9 mouse cellular contexts compared by ENCODE assay signal in genomic region chr14:54192462-54192847, GRCm38 (mm10).
DNase-seq lines count a peak whose midpoint lies in the region; ATAC-seq and TF ChIP-seq lines count a peak whose summit lies in the region.
"Had no signal": no experiment of that assay in that cellular context is flagged by ENCODE, and none has a peak within 500 bp of the region (broad histone marks: within the 10 kb centered on the region; RNA-seq: fewer than 3 reads in every experiment).

No protein-coding gene starts in this region.

- no peak overlapping the region for H3K4me2 ChIP-seq in hindbrain, postnatal 0 days (ENCODE audit: low read depth, low read length)
- no peak overlapping the region for H3K4me2 ChIP-seq in hindbrain, embryonic 11.5 days (replicated peaks; ENCODE audit: low read depth, low read length)

- no peaks in the 10 kb centered on the region for H3K9me3 ChIP-seq in hindbrain, postnatal 0 days (ENCODE audit: low read length)
- no peaks in the 10 kb centered on the region for H3K9me3 ChIP-seq in hindbrain, embryonic 11.5 days (ENCODE audit: control insufficient read depth, low read length)

- no peaks in the 10 kb centered on the region for H3K27me3 ChIP-seq in hindbrain, postnatal 0 days (ENCODE audit: insufficient read depth, low read length)
- no peaks in the 10 kb centered on the region for H3K27me3 ChIP-seq in hindbrain, embryonic 11.5 days (ENCODE audit: control insufficient read depth, insufficient read depth, low read length)

- no peak overlapping the region for H3K4me3 ChIP-seq in hindbrain, postnatal 0 days (ENCODE audit: low read length)
- H3K4me3 ChIP-seq in hindbrain, embryonic 11.5 days (ENCODE audit: low read depth, low read length), result no peak overlapping the region
- H3K4me3 ChIP-seq: myocyte had no signal

- no peaks in the 10 kb centered on the region for H3K4me1 ChIP-seq in hindbrain, postnatal 0 days (ENCODE audit: insufficient read depth, low read length)
- 0 out of 2 replicates have a peak, but pooled peaks cover 2% of the 10 kb centered on the region for H3K4me1 ChIP-seq in hindbrain, embryonic 11.5 days (replicated peaks; ENCODE audit: control insufficient read depth, insufficient read depth, low read length)

- TF ChIP-seq POLR2A in brain, embryonic 14.5 days (IDR thresholded peaks at IDR 0.05; ENCODE audit: borderline replicate concordance, extremely low read depth, insufficient read depth, insufficient read length, poor library complexity, severe bottlenecking), result no peak

- 47% methylated on average over 3 of the region's 3 CpGs for WGBS in hindbrain, postnatal 0 days
- 72% methylated on average over 3 of the region's 3 CpGs for WGBS in hindbrain, embryonic 11.5 days

- TF ChIP-seq CTCF in hindbrain, postnatal 0 days (IDR thresholded peaks at IDR 0.05; ENCODE audit: low read depth), result no peak
- TF ChIP-seq CTCF in brain, embryonic 14.5 days (IDR thresholded peaks at IDR 0.05; ENCODE audit: borderline replicate concordance, extremely low read depth, insufficient read depth, insufficient read length), result no peak

- H3K9ac ChIP-seq in hindbrain, postnatal 0 days (replicated peaks; ENCODE audit: low read length), result no peak overlapping the region
- no peak overlapping the region for H3K9ac ChIP-seq in hindbrain, embryonic 11.5 days (ENCODE audit: low read depth, low read length)

- peak; percentile 67; the same call in 1 of the 2 replicates for ATAC-seq in hindbrain, postnatal 0 days
- ATAC-seq in hindbrain, embryonic 11.5 days (ENCODE audit: low FRiP score), result no peak

- peak overlapping the region; percentile 73; the same call in 1 of the 2 replicates for H3K27ac ChIP-seq in hindbrain, postnatal 0 days
- no peak overlapping the region for H3K27ac ChIP-seq in hindbrain, embryonic 11.5 days (ENCODE audit: low read depth, low read length)

- H3K36me3 ChIP-seq in hindbrain, postnatal 0 days (ENCODE audit: insufficient read depth, low read length), result no peaks in the 10 kb centered on the region
- H3K36me3 ChIP-seq in hindbrain, embryonic 11.5 days (ENCODE audit: control insufficient read depth, insufficient read depth, low read length), result no peaks in the 10 kb centered on the region

- peak; percentile 26 for DNase-seq in adrenal gland, postnatal 10 days
- no peak for DNase-seq in adrenal gland, adult 2 months
- peak; percentile 67 for DNase-seq in hindbrain, postnatal 0 days (ENCODE audit: low spot score)
- no peak for DNase-seq in hindbrain, embryonic 11.5 days (ENCODE audit: low spot score)
- peak; percentile 63 for DNase-seq in brain, embryonic 14.5 days (ENCODE audit: low read depth)
- DNase-seq in kidney, postnatal 10 days, result peak; percentile 50
- no peak for DNase-seq in Muller cell, postnatal 12 days (ENCODE audit: inconsistent ontology term)
- DNase-seq in natural killer cell, adult 2 months (ENCODE audit: low spot score in 2 of 2), result no peak

Comparison
In these comparisons a context has a peak if more than half of its experiments do, and no peak if none do; other contexts are left out.
1. DNase-seq: peak in adrenal gland, postnatal 10 days (single experiment), hindbrain, postnatal 0 days (single experiment), brain, embryonic 14.5 days (single experiment) and kidney, postnatal 10 days (single experiment); none in adrenal gland, adult 2 months (single experiment), hindbrain, embryonic 11.5 days (single experiment), Muller cell, postnatal 12 days (single experiment) and natural killer cell, adult 2 months (0 of 2).